Mouse (Mus musculus) C2C12 (cell line): ENCODE results near the gene Trappc12. TPM values are rescaled to one million over a fixed set of nuclear protein-coding genes. Genes with fewer than 3 reads are reported as not detected.

Experiments
- H3K27me3 ChIP-seq: one replicate; pipeline ENCODE4 v1.6.1; 2011; ENCODE audit not compliant: control insufficient read depth, insufficient read depth, insufficient read length
- H3K36me3 ChIP-seq: one replicate; pipeline ENCODE4 v1.6.1; 2011; ENCODE audit not compliant: control insufficient read depth, insufficient read depth
- H3K4me3 ChIP-seq: one replicate; pipeline ENCODE4 v1.5.1; 2011; ENCODE audit warnings: mild to moderate bottlenecking, control low read depth; ENCODE audit not compliant: poor library complexity, insufficient read depth, severe bottlenecking
- H3K79me2 ChIP-seq: one replicate; pipeline ENCODE4 v1.6.1; 2011; ENCODE audit not compliant: control insufficient read depth, insufficient read depth
- H3K79me3 ChIP-seq: one replicate; pipeline ENCODE4 v1.6.1; 2011; ENCODE audit warnings: low read depth, control low read depth
- H3ac ChIP-seq: one replicate; pipeline ENCODE3; 2011; ENCODE audit warnings: low read depth; ENCODE audit not compliant: control insufficient read depth, insufficient read length
- CEBPB ChIP-seq: IDR thresholded peaks from one replicate; pipeline ENCODE4 v1.6.1; 2011; ENCODE audit warnings: low read depth, mild to moderate bottlenecking, control low read depth, moderate library complexity
- CTCF ChIP-seq: IDR thresholded peaks from one replicate; pipeline ENCODE4 v1.5.1; 2011; ENCODE audit not compliant: control insufficient read depth, insufficient read depth, insufficient read length
- FOSL1 ChIP-seq: IDR thresholded peaks from one replicate; pipeline ENCODE4 v1.8.0; 2011; ENCODE audit warnings: mild to moderate bottlenecking, low read length; ENCODE audit not compliant: poor library complexity, insufficient read depth, severe bottlenecking
- MAX ChIP-seq: IDR thresholded peaks from one replicate; pipeline ENCODE4 v1.6.1; 2011; ENCODE audit warnings: mild to moderate bottlenecking, control low read depth
- MYOD1 ChIP-seq: IDR thresholded peaks from one replicate; pipeline ENCODE4 v1.6.1; 2011; ENCODE audit warnings: low read depth; ENCODE audit not compliant: control insufficient read depth, insufficient read length
- MYOG ChIP-seq: IDR thresholded peaks from one replicate; pipeline ENCODE4 v1.6.1; 2011; ENCODE audit not compliant: control insufficient read depth, insufficient read length; ENCODE audit errors: extremely low read depth
- USF1 ChIP-seq: IDR thresholded peaks from one replicate; pipeline ENCODE4 v1.6.1; 2011; ENCODE audit warnings: low read depth, mild to moderate bottlenecking, control low read depth, moderate library complexity
- polyA plus RNA-seq: library from polyadenylated mRNA; unstranded; fragments of >200 nt; fragmentation: generic; extraction: Trizol; gene quantifications from one replicate; pipeline ENCODE4 v1.2.1, GENCODE M21; 2012; ENCODE audit warnings: missing spikeins

Gene Trappc12
- polyA plus RNA-seq, 1 experiment = 14.6 TPM

- no peaks in the 10 kb centered on the region for H3K36me3 ChIP-seq
- H3K79me2 ChIP-seq = no peaks in the 10 kb centered on the region
- no peak overlapping the region for H3ac ChIP-seq
- TF ChIP-seq MAX (no peak), FOSL1 (no peak), MYOD1 (no peak), USF1 (no peak), CTCF (no peak), MYOG (no peak), CEBPB (no peak)
- H3K27me3 ChIP-seq = no peaks in the 10 kb centered on the region
- H3K4me3 ChIP-seq = no peak overlapping the region
- no peaks in the 10 kb centered on the region for H3K79me3 ChIP-seq
Observed at GRCm38 (mm10) chr12:28792613-28793012, 42.3 kb upstream of the Trappc12 start.

DNA sequence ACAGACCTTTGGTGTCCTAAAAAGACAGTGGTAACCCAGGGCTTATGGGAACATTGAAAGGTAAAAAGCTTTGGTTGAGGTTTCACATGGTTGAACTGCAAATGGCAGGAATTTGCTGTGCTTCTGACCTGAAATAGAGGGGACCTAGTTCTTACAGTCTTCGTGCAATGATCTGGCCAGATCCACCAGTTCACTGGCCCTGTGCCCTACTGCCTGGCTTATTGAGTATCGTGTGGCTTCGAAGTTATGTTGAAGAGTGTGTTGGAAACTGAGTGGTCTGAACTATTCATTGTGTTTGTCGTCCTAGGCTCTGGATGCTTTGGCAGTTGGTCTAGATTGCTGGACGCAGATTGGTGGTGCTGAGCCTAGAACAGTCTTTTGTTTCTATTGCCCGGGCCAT, 36.0 kb upstream of the Trappc12 start:
- H3K79me2 ChIP-seq = no peaks in the 10 kb centered on the region

DNA sequence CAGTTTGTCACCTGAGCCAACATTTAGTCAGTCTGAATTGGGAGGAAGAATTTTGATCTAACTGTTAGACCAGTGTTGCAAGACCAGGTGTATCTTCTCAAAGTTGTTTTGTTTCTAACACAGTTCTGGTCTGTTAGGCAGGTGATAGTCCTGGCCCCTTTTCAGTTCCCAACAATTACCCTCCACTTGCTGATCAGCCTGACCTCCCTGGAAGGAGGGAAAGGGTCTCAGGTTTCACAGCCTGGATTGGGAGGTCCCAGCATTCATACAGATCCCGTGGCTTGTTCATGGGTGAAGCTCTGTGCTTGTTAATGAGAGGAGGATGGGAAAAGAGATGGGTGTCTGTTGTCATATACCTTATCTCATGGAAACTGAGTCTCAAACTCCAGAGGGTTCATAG, 35.0 kb upstream of the Trappc12 start:
- H3ac ChIP-seq = no peak overlapping the region
- no peaks in the 10 kb centered on the region for H3K36me3 ChIP-seq
- no peak overlapping the region for H3K4me3 ChIP-seq
- H3K79me2 ChIP-seq = no peaks in the 10 kb centered on the region
- no peaks in the 10 kb centered on the region for H3K79me3 ChIP-seq
- no peaks in the 10 kb centered on the region for H3K27me3 ChIP-seq
- TF ChIP-seq MYOG (no peak), MAX (no peak), CEBPB (no peak), MYOD1 (no peak), USF1 (no peak), FOSL1 (no peak), CTCF (no peak)

More for the DNA sequence above, 36.0 kb upstream of the Trappc12 start:
- H3K4me3 ChIP-seq = no peak overlapping the region
- no peak overlapping the region for H3ac ChIP-seq
- H3K36me3 ChIP-seq = no peaks in the 10 kb centered on the region
- H3K27me3 ChIP-seq = no peaks in the 10 kb centered on the region
- H3K79me3 ChIP-seq = no peaks in the 10 kb centered on the region
- TF ChIP-seq MYOD1 (no peak), FOSL1 (no peak), CEBPB (no peak), MAX (no peak), CTCF (no peak), MYOG (no peak), USF1 (no peak)

DNA sequence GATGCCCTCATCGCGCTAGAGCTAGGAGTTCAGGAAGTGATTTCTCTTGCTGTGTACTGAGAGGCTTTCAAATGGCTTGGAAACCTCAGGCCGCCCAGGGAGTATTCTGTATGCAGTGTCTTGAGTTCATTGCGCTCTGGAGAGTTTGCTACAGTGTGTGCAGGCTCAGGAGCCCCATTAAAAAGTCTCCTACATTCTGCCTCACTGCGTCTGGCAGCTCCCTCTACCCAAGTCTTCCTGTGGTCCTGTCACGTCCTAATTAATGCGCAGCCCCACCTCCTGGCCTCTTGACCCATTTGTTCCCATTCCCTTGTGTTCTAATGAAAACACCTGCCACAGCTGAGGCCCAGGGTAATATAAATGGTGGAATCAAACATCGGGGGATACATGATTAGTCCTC, 34.6 kb upstream of the Trappc12 start:
- no peaks in the 10 kb centered on the region for H3K79me2 ChIP-seq
- H3ac ChIP-seq = no peak overlapping the region
- H3K4me3 ChIP-seq = no peak overlapping the region
- TF ChIP-seq CTCF (no peak), CEBPB (no peak), MAX (no peak)
- H3K79me3 ChIP-seq = no peaks in the 10 kb centered on the region
- no peaks in the 10 kb centered on the region for H3K36me3 ChIP-seq
- no peaks in the 10 kb centered on the region for H3K27me3 ChIP-seq

- no peaks in the 10 kb centered on the region for H3K27me3 ChIP-seq
- TF ChIP-seq MYOD1 = no peak
- H3ac ChIP-seq = no peak overlapping the region
- no peak overlapping the region for H3K4me3 ChIP-seq
- H3K79me2 ChIP-seq = no peaks in the 10 kb centered on the region
- no peaks in the 10 kb centered on the region for H3K79me3 ChIP-seq
- no peaks in the 10 kb centered on the region for H3K36me3 ChIP-seq
Observed at GRCm38 (mm10) chr12:28784355-28784754, 34.1 kb upstream of the Trappc12 start.

GRCm38 (mm10) chr12:28782637-28783036, 32.4 kb upstream of the Trappc12 start:
- Histone ChIP-seq H3ac (no peak overlapping the region), H3K79me2 (no peaks in the 10 kb centered on the region)
- TF ChIP-seq CEBPB (no peak), MYOG (no peak), MYOD1 (no peak), FOSL1 (no peak), CTCF (no peak), MAX (no peak), USF1 (no peak)

More at GRCm38 (mm10) chr12:28782637-28783036, 32.4 kb upstream of the Trappc12 start:
- no peak overlapping the region for H3K4me3 ChIP-seq
- H3K36me3 ChIP-seq = no peaks in the 10 kb centered on the region
- H3K27me3 ChIP-seq = no peaks in the 10 kb centered on the region
- H3K79me3 ChIP-seq = no peaks in the 10 kb centered on the region
